Mouse (Mus musculus) hindbrain, embryonic 12.5 days (tissue): ENCODE measurements around the gene Mob1b. TPM values are rescaled to one million over a fixed set of nuclear protein-coding genes. Genes with fewer than 3 reads are reported as not detected.
"Not testable (repeated sequence)": the region's sequence is repeated elsewhere in the genome, so short reads cannot be mapped to it uniquely, and the experiment has no call there.

Experiments
- ATAC-seq: fragments of 200-750 bp; cut with Nextera tagmentation; 2 replicates; pipeline ENCODE4 v1.8.0; 2017; ENCODE audit warnings: moderate TSS enrichment; ENCODE audit not compliant: low FRiP score
- H3K27ac ChIP-seq: fragments of 300-500 bp; sonication (generic); 2 replicates; pipeline ENCODE4 v1.5.1; 2016; ENCODE audit warnings: mild to moderate bottlenecking
- H3K27me3 ChIP-seq: fragments of 300-500 bp; sonication (generic); 2 replicates; pipeline ENCODE4 v1.6.1; 2016; ENCODE audit warnings: mild to moderate bottlenecking
- H3K36me3 ChIP-seq: fragments of 300-500 bp; sonication (generic); 2 replicates; pipeline ENCODE4 v1.6.1; 2016; ENCODE audit warnings: mild to moderate bottlenecking
- H3K4me1 ChIP-seq: fragments of 300-500 bp; sonication (generic); 2 replicates; pipeline ENCODE4 v1.6.1; 2016
- H3K4me2 ChIP-seq: fragments of 300-500 bp; sonication (generic); replicated peaks from 2 replicates; pipeline ENCODE4 v1.6.1; 2016; ENCODE audit warnings: mild to moderate bottlenecking
- H3K4me3 ChIP-seq: fragments of 300-500 bp; sonication (generic); 2 replicates; pipeline ENCODE4 v1.5.1; 2016; ENCODE audit warnings: mild to moderate bottlenecking
- H3K9ac ChIP-seq: fragments of 300-500 bp; sonication (generic); 2 replicates; pipeline ENCODE4 v1.6.1; 2016; ENCODE audit warnings: mild to moderate bottlenecking, moderate library complexity
- H3K9me3 ChIP-seq: fragments of 300-500 bp; sonication (generic); replicated peaks from 2 replicates; pipeline ENCODE4 v1.6.1; 2016; ENCODE audit warnings: mild to moderate bottlenecking
- WGBS: fragments of 180-500 bp; shearing (Covaris S2); methylation state at CpG from one replicate; pipeline ENCODE4 v1.1.7; 2016; 5-methylcytosine and 5-hydroxymethylcytosine counted together
- polyA plus RNA-seq: library from polyadenylated mRNA; unstranded; fragments of >200 nt; fragmentation: Nextera tagmentation; extraction: Ambion mirVana; gene quantifications from 2 replicates; pipeline ENCODE4 v1.2.1, GENCODE M21; 2016

The Mob1b gene
- polyA plus RNA-seq, 1 experiment from 2014 or later: 14.7 TPM

- H3K9ac ChIP-seq: no peak overlapping the region
- H3K27me3 ChIP-seq: no peaks in the 10 kb centered on the region
- no peaks in the 10 kb centered on the region for H3K9me3 ChIP-seq
- WGBS: 36% methylated on average over 10 of the region's 10 CpGs
- ATAC-seq: no peak
- no peak overlapping the region for H3K27ac ChIP-seq
- H3K36me3 ChIP-seq: no peaks in the 10 kb centered on the region
- no peak overlapping the region for H3K4me3 ChIP-seq
- H3K4me1 ChIP-seq: no peaks in the 10 kb centered on the region
- no peak overlapping the region for H3K4me2 ChIP-seq
Observed at GRCm38 (mm10) chr5:88711618-88712224, 8.9 kb upstream of the Mob1b start.

- 76% methylated on average over 6 of the region's 6 CpGs for WGBS
- H3K36me3 ChIP-seq: no peaks in the 10 kb centered on the region
- no peaks in the 10 kb centered on the region for H3K4me1 ChIP-seq
- H3K9me3 ChIP-seq: no peaks in the 10 kb centered on the region
- no peaks in the 10 kb centered on the region for H3K27me3 ChIP-seq
- H3K4me2 ChIP-seq: no peak overlapping the region
- no peak overlapping the region for H3K27ac ChIP-seq
- no peak for ATAC-seq
- H3K9ac ChIP-seq: no peak overlapping the region
- no peak overlapping the region for H3K4me3 ChIP-seq
Observed at GRCm38 (mm10) chr5:88712328-88712727, 8.3 kb upstream of the Mob1b start.

- no peak for ATAC-seq
- Histone ChIP-seq H3K9me3 (no peaks in the 10 kb centered on the region), H3K27me3 (no peaks in the 10 kb centered on the region), H3K4me1 (peaks cover 6% of the 10 kb centered on the region), H3K4me3 (no peak overlapping the region), H3K9ac (no peak overlapping the region), H3K27ac (no peak overlapping the region), H3K4me2 (no peak overlapping the region), H3K36me3 (no peaks in the 10 kb centered on the region)
- 87% methylated on average over 2 of the region's 2 CpGs for WGBS
Observed at GRCm38 (mm10) chr5:88716983-88717382, 3.7 kb upstream of the Mob1b start.

GRCm38 (mm10) chr5:88721003-88721475 is 384 bp downstream of the Mob1b start:
- Histone ChIP-seq H3K4me1 (peaks cover 24% of the 10 kb centered on the region), H3K36me3 (no peaks in the 10 kb centered on the region), H3K9ac (peak overlapping the region; percentile 99), H3K27ac (peak overlapping the region; percentile 93), H3K4me3 (peak overlapping the region; percentile 100), H3K27me3 (no peaks in the 10 kb centered on the region), H3K4me2 (peak overlapping the region; percentile 89), H3K9me3 (no peaks in the 10 kb centered on the region)
- ATAC-seq: peak; percentile 81
- WGBS: under 1% methylated on average over 38 of the region's 38 CpGs

- H3K27ac ChIP-seq: peak overlapping the region; percentile 93
- 2% methylated on average over 31 of the region's 31 CpGs for WGBS
- H3K36me3 ChIP-seq: no peaks in the 10 kb centered on the region
- no peaks in the 10 kb centered on the region for H3K9me3 ChIP-seq
- peak overlapping the region; percentile 100 for H3K4me3 ChIP-seq
- peak overlapping the region; percentile 99 for H3K9ac ChIP-seq
- peak; percentile 23 for ATAC-seq
- H3K27me3 ChIP-seq: no peaks in the 10 kb centered on the region
- H3K4me1 ChIP-seq: peaks cover 24% of the 10 kb centered on the region
- peak overlapping the region; percentile 89 for H3K4me2 ChIP-seq
Observed at GRCm38 (mm10) chr5:88721565-88722212, 1.0 kb downstream of the Mob1b start.

GRCm38 (mm10) chr5:88722213-88722600 is 1.6 kb downstream of the Mob1b start:
- Histone ChIP-seq H3K27me3 (no peaks in the 10 kb centered on the region), H3K36me3 (no peaks in the 10 kb centered on the region), H3K4me3 (peak overlapping the region; percentile 100), H3K9me3 (no peaks in the 10 kb centered on the region), H3K4me1 (peaks cover 24% of the 10 kb centered on the region), H3K4me2 (peak overlapping the region; percentile 89), H3K27ac (no peak overlapping the region), H3K9ac (peak overlapping the region; percentile 99)
- 30% methylated on average over 4 of the region's 4 CpGs for WGBS
- ATAC-seq: no peak

GRCm38 (mm10) chr5:88724030-88724429 is 3.4 kb downstream of the Mob1b start:
- no peak overlapping the region for H3K27ac ChIP-seq
- no peak overlapping the region for H3K4me2 ChIP-seq
- peaks cover 24% of the 10 kb centered on the region for H3K4me1 ChIP-seq
- WGBS: 71% methylated on average over 3 of the region's 3 CpGs
- no peak for ATAC-seq
- no peak overlapping the region for H3K9ac ChIP-seq
- H3K36me3 ChIP-seq: no peaks in the 10 kb centered on the region
- H3K4me3 ChIP-seq: no peak overlapping the region
- H3K27me3 ChIP-seq: no peaks in the 10 kb centered on the region
- H3K9me3 ChIP-seq: no peaks in the 10 kb centered on the region

GRCm38 (mm10) chr5:88727593-88728144 is 7.0 kb downstream of the Mob1b start:
- H3K4me2 ChIP-seq: no peak overlapping the region

GRCm38 (mm10) chr5:88734786-88735185 is 14.1 kb downstream of the Mob1b start:
- Histone ChIP-seq H3K36me3 (no peaks in the 10 kb centered on the region), H3K9ac (no peak overlapping the region), H3K27me3 (no peaks in the 10 kb centered on the region), H3K4me1 (no peaks in the 10 kb centered on the region), H3K9me3 (no peaks in the 10 kb centered on the region), H3K27ac (no peak overlapping the region), H3K4me2 (no peak overlapping the region), H3K4me3 (no peak overlapping the region)
- WGBS: 92% methylated on average over 2 of the region's 2 CpGs
- no peak for ATAC-seq

More at GRCm38 (mm10) chr5:88727593-88728144, 7.0 kb downstream of the Mob1b start:
- H3K27ac ChIP-seq: no peak overlapping the region
- no peak for ATAC-seq
- WGBS: 87% methylated on average over 3 of the region's 3 CpGs
- H3K36me3 ChIP-seq: no peaks in the 10 kb centered on the region
- H3K9me3 ChIP-seq: no peaks in the 10 kb centered on the region
- peaks cover 11% of the 10 kb centered on the region for H3K4me1 ChIP-seq
- no peak overlapping the region for H3K9ac ChIP-seq
- no peaks in the 10 kb centered on the region for H3K27me3 ChIP-seq
- H3K4me3 ChIP-seq: no peak overlapping the region

GRCm38 (mm10) chr5:88741065-88741464 is 20.4 kb downstream of the Mob1b start:
- not testable (repeated sequence) for H3K27me3 ChIP-seq, H3K4me1 ChIP-seq, H3K27ac ChIP-seq, H3K9ac ChIP-seq, ATAC-seq, H3K9me3 ChIP-seq, H3K4me2 ChIP-seq, H3K4me3 ChIP-seq, H3K36me3 ChIP-seq
- WGBS: 95% methylated on average over 1 of the region's 1 CpGs

- no peaks in the 10 kb centered on the region for H3K4me1 ChIP-seq
- no peak overlapping the region for H3K4me2 ChIP-seq
- H3K4me3 ChIP-seq: no peak overlapping the region
- H3K9ac ChIP-seq: no peak overlapping the region
- H3K27ac ChIP-seq: no peak overlapping the region
- ATAC-seq: no peak
- H3K9me3 ChIP-seq: no peaks in the 10 kb centered on the region
- 92% methylated on average over 1 of the region's 1 CpGs for WGBS
- peaks cover 5% of the 10 kb centered on the region for H3K36me3 ChIP-seq
- no peaks in the 10 kb centered on the region for H3K27me3 ChIP-seq
Observed at GRCm38 (mm10) chr5:88747774-88748173, 27.1 kb downstream of the Mob1b start.

- Histone ChIP-seq H3K36me3 (peaks cover 5% of the 10 kb centered on the region; the same call in 1 of the 2 replicates), H3K27ac (no peak overlapping the region), H3K4me2 (no peak overlapping the region), H3K4me1 (no peaks in the 10 kb centered on the region), H3K9me3 (no peaks in the 10 kb centered on the region), H3K27me3 (no peaks in the 10 kb centered on the region), H3K9ac (no peak overlapping the region), H3K4me3 (no peak overlapping the region)
- 93% methylated on average over 4 of the region's 4 CpGs for WGBS
- no peak for ATAC-seq
Observed at GRCm38 (mm10) chr5:88753199-88753598, 32.5 kb downstream of the Mob1b start.
